In genomic region chr19:34216956-34217355, GRCm38 (mm10) we compare ENCODE assay signal across 15 mouse cellular contexts. TPM values are rescaled to one million over a fixed set of nuclear protein-coding genes. Genes with fewer than 3 reads are reported as not detected.
A peak's percentile ranks its signal among the peaks of the same experiment; 100 is the strongest.
DNase-seq lines count a peak whose midpoint lies in the region; ATAC-seq and TF ChIP-seq lines count a peak whose summit lies in the region.
"Had no signal": no experiment of that assay in that cellular context is flagged by ENCODE, and none has a peak within 500 bp of the region (broad histone marks: within the 10 kb centered on the region; RNA-seq: fewer than 3 reads in every experiment).

No protein-coding gene starts in this region.

- TF ChIP-seq CTCF in liver, postnatal 0 days (IDR thresholded peaks at IDR 0.05; ENCODE audit: low read depth): no peak

- H3K4me2 ChIP-seq in liver, postnatal 0 days (ENCODE audit: low read depth, low read length): no peak overlapping the region
- H3K4me2 ChIP-seq in liver, embryonic 11.5 days: no peak overlapping the region
- no peak overlapping the region for H3K4me2 ChIP-seq in midbrain, embryonic 13.5 days (replicated peaks)
- H3K4me2 ChIP-seq: heart, embryonic 12.5 days; liver, embryonic 15.5 days had no signal

- 53% methylated on average over 5 of the region's 5 CpGs for WGBS in liver, postnatal 0 days (ENCODE audit: insufficient replicate concordance)
- 83% methylated on average over 5 of the region's 5 CpGs for WGBS in liver, embryonic 11.5 days
- 67% methylated on average over 5 of the region's 5 CpGs for WGBS in midbrain, embryonic 13.5 days

- TF ChIP-seq EP300 in liver, postnatal 0 days (IDR thresholded peaks at IDR 0.05; ENCODE audit: low read depth): no peak

- peaks cover 14% of the 10 kb centered on the region for H3K36me3 ChIP-seq in liver, postnatal 0 days (replicated peaks; ENCODE audit: insufficient read depth, low read length)
- no peaks in the 10 kb centered on the region for H3K36me3 ChIP-seq in liver, embryonic 11.5 days (ENCODE audit: control insufficient read depth, insufficient read depth, low read length)
- H3K36me3 ChIP-seq in midbrain, embryonic 13.5 days: no peaks in the 10 kb centered on the region
- H3K36me3 ChIP-seq: G1E; heart, embryonic 12.5 days; liver, embryonic 15.5 days had no signal

- peaks cover 20% of the 10 kb centered on the region for H3K4me1 ChIP-seq in liver, postnatal 0 days (ENCODE audit: insufficient read depth)
- H3K4me1 ChIP-seq in liver, embryonic 11.5 days (replicated peaks; ENCODE audit: control insufficient read depth, insufficient read depth, low read length): no peaks in the 10 kb centered on the region
- no peaks in the 10 kb centered on the region; the same call in 1 of the 2 replicates for H3K4me1 ChIP-seq in midbrain, embryonic 13.5 days (replicated peaks)

- no peak overlapping the region for H3K9ac ChIP-seq in liver, postnatal 0 days (replicated peaks)
- no peak overlapping the region for H3K9ac ChIP-seq in liver, embryonic 11.5 days (ENCODE audit: low read depth, low read length)
- no peak overlapping the region for H3K9ac ChIP-seq in midbrain, embryonic 13.5 days (replicated peaks)
- H3K9ac ChIP-seq: heart, embryonic 12.5 days; liver, embryonic 15.5 days had no signal

- H3K4me3 ChIP-seq in liver, postnatal 0 days (ENCODE audit: low read depth, low read length): no peak overlapping the region
- no peak overlapping the region for H3K4me3 ChIP-seq in liver, embryonic 11.5 days (ENCODE audit: low read depth, low read length)
- no peak overlapping the region for H3K4me3 ChIP-seq in midbrain, embryonic 13.5 days (replicated peaks)
- H3K4me3 ChIP-seq: heart, embryonic 12.5 days; liver, embryonic 15.5 days had no signal

- no peaks in the 10 kb centered on the region for H3K27me3 ChIP-seq in liver, postnatal 0 days (ENCODE audit: insufficient read depth, low read length)
- no peaks in the 10 kb centered on the region for H3K27me3 ChIP-seq in liver, embryonic 11.5 days (replicated peaks; ENCODE audit: control insufficient read depth, insufficient read depth, low read length)
- no peaks in the 10 kb centered on the region for H3K27me3 ChIP-seq in midbrain, embryonic 13.5 days
- H3K27me3 ChIP-seq: heart, embryonic 12.5 days; liver, embryonic 15.5 days had no signal

- no peak for ATAC-seq in liver, postnatal 0 days
- no peak for ATAC-seq in liver, embryonic 11.5 days (replicated peaks; ENCODE audit: low FRiP score)
- ATAC-seq in midbrain, embryonic 13.5 days: peak; percentile 62; the same call in 1 of the 2 replicates

- no peaks in the 10 kb centered on the region for H3K9me3 ChIP-seq in liver, postnatal 0 days (ENCODE audit: low read length)
- H3K9me3 ChIP-seq in liver, embryonic 11.5 days (ENCODE audit: control insufficient read depth, low read length): no peaks in the 10 kb centered on the region
- H3K9me3 ChIP-seq in midbrain, embryonic 13.5 days: no peaks in the 10 kb centered on the region
- H3K9me3 ChIP-seq: G1E; heart, embryonic 12.5 days; liver, embryonic 15.5 days had no signal

- DNase-seq in liver, postnatal 0 days: no peak
- DNase-seq in liver, embryonic 11.5 days (ENCODE audit: low spot score): no peak
- peak; percentile 41 for DNase-seq in brain, adult 2 months (ENCODE audit: low read depth, low spot score)
- peak; percentile 65 to 70 for DNase-seq in thymus, postnatal 10 days (ENCODE audit: low spot score in 2 of 2)
- DNase-seq in urinary bladder, postnatal 36 days (ENCODE audit: low spot score in 2 of 2): no peak
- no peak for DNase-seq in kidney, adult 8-10 months
- DNase-seq in layer of hippocampus, adult 9-11 months: no peak
- DNase-seq: cerebellum, postnatal 36 days; gastrocnemius, postnatal 25 days; kidney, postnatal 14 days; right cerebral cortex, postnatal 25 days had no signal

- peak overlapping the region; percentile 70; the same call in 1 of the 2 replicates for H3K27ac ChIP-seq in liver, postnatal 0 days (ENCODE audit: low read depth)
- H3K27ac ChIP-seq in liver, embryonic 11.5 days (ENCODE audit: low read depth, low read length): no peak overlapping the region
- H3K27ac ChIP-seq in midbrain, embryonic 13.5 days: no peak overlapping the region
- H3K27ac ChIP-seq: liver, embryonic 15.5 days had no signal

RNA-seq across cellular contexts. Expression of gene Stambpl1, which starts 24.9 kb away (rescaled TPM):
- 9.2 and 10.3 TPM in 2 replicates for polyA plus RNA-seq in liver, postnatal 0 days (2015; fragmentation: Nextera tagmentation; extraction: Ambion mirVana)
- polyA plus RNA-seq in liver, embryonic 11.5 days (2014; fragmentation: Nextera tagmentation; extraction: Ambion mirVana): 4.9 and 5.7 TPM in 2 replicates
- 5.1 and 5.9 TPM in 2 replicates for polyA plus RNA-seq in midbrain, embryonic 13.5 days (2015; fragmentation: Nextera tagmentation; extraction: Ambion mirVana)
- polyA plus RNA-seq: G1E had no signal

RNA-seq across cellular contexts. Expression of gene Acta2, which starts 38.4 kb away (rescaled TPM):
- 7.3 and 7.7 TPM in 2 replicates for polyA plus RNA-seq in liver, postnatal 0 days (2015; fragmentation: Nextera tagmentation; extraction: Ambion mirVana)
- polyA plus RNA-seq in liver, embryonic 11.5 days (2014; fragmentation: Nextera tagmentation; extraction: Ambion mirVana): 44.3 and 68.2 TPM in 2 replicates
- polyA plus RNA-seq in midbrain, embryonic 13.5 days (2015; fragmentation: Nextera tagmentation; extraction: Ambion mirVana): 9.6 and 15.2 TPM in 2 replicates
- polyA plus RNA-seq: G1E had no signal

RNA-seq across cellular contexts. Expression of gene Ankrd22, which starts 51.1 kb away (rescaled TPM):
- polyA plus RNA-seq in liver, postnatal 0 days (2015; fragmentation: Nextera tagmentation; extraction: Ambion mirVana): 0.67 and 0.80 TPM in 2 replicates
- polyA plus RNA-seq in liver, embryonic 11.5 days (2014; fragmentation: Nextera tagmentation; extraction: Ambion mirVana): not detected in 2 replicates
- not detected in 2 replicates for polyA plus RNA-seq in midbrain, embryonic 13.5 days (2015; fragmentation: Nextera tagmentation; extraction: Ambion mirVana)
- polyA plus RNA-seq: G1E; heart, embryonic 12.5 days had no signal

Comparison
In these comparisons a context has a peak if more than half of its experiments do, and no peak if none do; other contexts are left out.
1. DNase-seq: peak in brain, adult 2 months (single experiment) and thymus, postnatal 10 days (2 of 2); none in liver, postnatal 0 days (single experiment), liver, embryonic 11.5 days (single experiment), urinary bladder, postnatal 36 days (0 of 2), kidney, adult 8-10 months (0 of 2) and layer of hippocampus, adult 9-11 months (single experiment).